Mouse (Mus musculus) embryonic facial prominence, embryonic 14.5 days (tissue): ENCODE data around the gene Tnrc18. TPM values are rescaled to one million over a fixed set of nuclear protein-coding genes. Genes with fewer than 3 reads are reported as not detected.

ENCODE experiments used
- ATAC-seq: fragments of 200-750 bp; cut with Nextera tagmentation; 2 replicates; pipeline ENCODE4 v1.8.0; 2017; ENCODE audit warnings: low read depth, moderate number of reproducible peaks, moderate TSS enrichment
- DNase-seq: peaks from one replicate; pipeline ENCODE4 v3.0.0-alpha.2; 2015; ENCODE audit warnings: low spot score
- H3K27ac ChIP-seq: fragments of 300-500 bp; sonication (generic); replicated peaks from 2 replicates; pipeline ENCODE4 v1.5.1; 2014; ENCODE audit warnings: low read depth, mild to moderate bottlenecking, low read length, moderate library complexity
- H3K27me3 ChIP-seq: fragments of 300-500 bp; sonication (generic); replicated peaks from 2 replicates; pipeline ENCODE4 v1.6.1; 2014; ENCODE audit warnings: low read length; ENCODE audit not compliant: control insufficient read depth, insufficient read depth
- H3K36me3 ChIP-seq: fragments of 300-500 bp; sonication (generic); 2 replicates; pipeline ENCODE4 v1.6.1; 2014; ENCODE audit warnings: low read length, mixed read lengths; ENCODE audit not compliant: control insufficient read depth, insufficient read depth
- H3K4me1 ChIP-seq: fragments of 300-500 bp; sonication (generic); 2 replicates; pipeline ENCODE4 v1.6.1; 2014; ENCODE audit warnings: antibody characterized with exemption, low read length; ENCODE audit not compliant: control insufficient read depth, insufficient read depth
- H3K4me2 ChIP-seq: fragments of 300-500 bp; sonication (generic); 2 replicates; pipeline ENCODE4 v1.6.1; 2014; ENCODE audit warnings: low read depth, mild to moderate bottlenecking, low read length, moderate library complexity, mixed read lengths
- H3K4me3 ChIP-seq: fragments of 300-500 bp; sonication (generic); 2 replicates; pipeline ENCODE4 v1.5.1; 2014; ENCODE audit warnings: low read depth, mild to moderate bottlenecking, low read length
- H3K9ac ChIP-seq: fragments of 300-500 bp; sonication (generic); 2 replicates; pipeline ENCODE4 v1.6.1; 2014; ENCODE audit warnings: low read depth, mild to moderate bottlenecking, low read length, moderate library complexity, mixed read lengths
- H3K9me3 ChIP-seq: fragments of 300-500 bp; sonication (generic); 2 replicates; pipeline ENCODE4 v1.6.1; 2016; ENCODE audit warnings: low read length; ENCODE audit not compliant: control insufficient read depth
- WGBS: fragments of 180-500 bp; shearing (Covaris S2); extraction: QIAGEN DNeasy Blood & Tissue Kit; methylation state at CpG from one replicate; pipeline ENCODE4 v1.1.7; 2014; 5-methylcytosine and 5-hydroxymethylcytosine counted together
- polyA plus RNA-seq: library from polyadenylated mRNA; unstranded; fragments of >200 nt; fragmentation: Nextera tagmentation; extraction: Ambion mirVana; gene quantifications from 2 replicates; pipeline ENCODE4 v1.2.1, GENCODE M21; 2014

The Tnrc18 gene
- polyA plus RNA-seq, 1 experiment from 2014 or later: 32.9 TPM

DNA sequence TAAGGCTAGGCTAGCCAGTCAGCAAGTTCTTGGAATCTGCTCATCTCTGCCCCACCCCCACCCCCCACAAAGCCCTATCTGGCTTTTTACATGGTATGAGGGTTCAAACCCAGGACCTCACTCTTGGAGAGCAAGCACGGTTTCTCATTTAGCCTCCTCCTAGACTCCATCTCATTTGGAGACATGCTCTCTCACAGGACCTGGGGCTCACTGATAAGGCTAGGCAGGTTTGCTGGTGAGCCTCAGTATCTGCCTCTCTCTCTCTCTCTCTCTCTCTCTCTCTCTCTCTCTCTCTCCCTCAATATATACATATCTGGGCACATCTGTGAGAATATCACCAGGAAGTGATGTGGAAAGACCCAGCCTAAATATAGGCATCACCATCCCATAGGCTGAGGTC, 138.4 kb downstream of the Tnrc18 start:
- Histone ChIP-seq H3K9me3 (0 out of 2 replicates have a peak, but pooled peaks cover 6% of the 10 kb centered on the region), H3K4me2 (no peak overlapping the region), H3K9ac (no peak overlapping the region), H3K27me3 (no peaks in the 10 kb centered on the region), H3K4me3 (no peak overlapping the region), H3K4me1 (no peaks in the 10 kb centered on the region), H3K36me3 (no peaks in the 10 kb centered on the region), H3K27ac (no peak overlapping the region)
- DNase-seq: no peak
- WGBS: 96% methylated on average over 1 of the region's 1 CpGs
- no peak for ATAC-seq

DNA sequence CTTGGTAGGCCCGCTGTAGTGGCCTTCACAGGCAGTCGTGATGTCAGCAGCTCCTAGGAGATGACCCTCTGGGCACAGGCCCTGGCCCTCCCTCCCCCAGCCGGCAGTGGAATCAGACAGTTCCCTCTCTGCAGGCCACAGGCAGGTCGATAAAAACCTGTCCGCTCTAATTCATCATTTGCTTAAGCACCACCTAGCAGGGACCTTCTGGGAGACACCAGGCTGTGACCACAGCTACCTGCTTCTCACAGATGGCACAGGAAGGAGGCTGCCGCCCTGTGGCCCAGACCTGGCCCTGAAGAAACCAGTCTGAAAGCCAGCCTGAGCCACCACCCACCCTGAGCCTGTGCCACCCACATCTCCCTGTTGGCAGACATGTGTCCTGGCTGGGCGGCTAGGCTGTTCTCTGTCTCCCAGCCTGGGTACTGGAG, 139.3 kb downstream of the Tnrc18 start:
- DNase-seq (no peak), ATAC-seq (no peak)
- Histone ChIP-seq H3K9ac (no peak overlapping the region), H3K4me2 (no peak overlapping the region), H3K27ac (no peak overlapping the region), H3K36me3 (no peaks in the 10 kb centered on the region), H3K4me1 (no peaks in the 10 kb centered on the region), H3K4me3 (no peak overlapping the region), H3K9me3 (0 out of 2 replicates have a peak, but pooled peaks cover 3% of the 10 kb centered on the region), H3K27me3 (no peaks in the 10 kb centered on the region)
- WGBS: 55% methylated on average over 7 of the region's 7 CpGs

Other genes with a start within 250 kb of the Tnrc18 start
- gene Mmd2, start 208.9 kb downstream of the Tnrc18 start, polyA plus RNA-seq: 6.5 and 8.2 TPM in 2 replicates
- 43.8 and 47.9 TPM in 2 replicates for gene Wipi2, start 190.0 kb downstream of the Tnrc18 start, polyA plus RNA-seq
- 6.0 and 9.1 TPM in 2 replicates for gene Slc29a4, start 125.2 kb downstream of the Tnrc18 start, polyA plus RNA-seq
- 9.2 and 9.4 TPM in 2 replicates for gene Fbxl18, start 77.8 kb upstream of the Tnrc18 start, polyA plus RNA-seq
- gene Actb, start 89.1 kb upstream of the Tnrc18 start, polyA plus RNA-seq: 12,527 and 12,883 TPM in 2 replicates
- gene Fscn1, start 142.7 kb upstream of the Tnrc18 start, polyA plus RNA-seq: 338 and 413 TPM in 2 replicates